16 mouse cellular contexts compared by ENCODE assay signal in genomic region chr17:84603202-84603627, GRCm38 (mm10). TPM values are rescaled to one million over a fixed set of nuclear protein-coding genes. Genes with fewer than 3 reads are reported as not detected.
DNase-seq lines count a peak whose midpoint lies in the region; ATAC-seq and TF ChIP-seq lines count a peak whose summit lies in the region.
"Had no signal": no experiment of that assay in that cellular context is flagged by ENCODE, and none has a peak within 500 bp of the region (broad histone marks: within the 10 kb centered on the region; RNA-seq: fewer than 3 reads in every experiment).

No protein-coding gene starts in this region.

- peak overlapping the region; percentile 56 for H3K27ac ChIP-seq in layer of hippocampus, adult 2 months
- no peak overlapping the region; the same call in 1 of the 2 replicates for H3K27ac ChIP-seq in heart, postnatal 0 days (ENCODE audit: low read depth)
- peak overlapping the region; percentile 44 for H3K27ac ChIP-seq in stomach, embryonic 14.5 days (ENCODE audit: low read length)
- H3K27ac ChIP-seq in hindbrain, embryonic 14.5 days, result no peak overlapping the region
- no peak overlapping the region for H3K27ac ChIP-seq in forebrain, embryonic 15.5 days (replicated peaks)
- H3K27ac ChIP-seq: embryonic facial prominence, embryonic 13.5 days; hindbrain, embryonic 15.5 days; liver, embryonic 13.5 days; midbrain, embryonic 15.5 days had no signal

- no peak for TF ChIP-seq EP300 in heart, postnatal 0 days (IDR thresholded peaks at IDR 0.05; ENCODE audit: low read depth)

- WGBS in heart, postnatal 0 days, result 25% methylated on average over 9 of the region's 9 CpGs
- WGBS in stomach, embryonic 14.5 days, result 29% methylated on average over 9 of the region's 9 CpGs
- WGBS in hindbrain, embryonic 14.5 days, result 71% methylated on average over 9 of the region's 9 CpGs
- WGBS in forebrain, embryonic 15.5 days, result 52% methylated on average over 9 of the region's 9 CpGs

- DNase-seq in layer of hippocampus, adult 2 months (ENCODE audit: low spot score in 2 of 2), result no peak
- no peak for DNase-seq in layer of hippocampus, adult 9-10 months (ENCODE audit: low spot score)
- DNase-seq in heart, postnatal 0 days (ENCODE audit: low spot score), result peak; percentile 64
- peak; percentile 59 for DNase-seq in kidney, postnatal 14 days
- no peak for DNase-seq in hindbrain, embryonic 14.5 days (ENCODE audit: low spot score)
- no peak for DNase-seq in right cerebral cortex, postnatal 36 days (ENCODE audit: low spot score in 2 of 2)
- DNase-seq: cerebellum, adult 11 months; liver, embryonic 13.5 days; thymus, postnatal 14 days had no signal

- no peak overlapping the region for H3K9ac ChIP-seq in heart, postnatal 0 days (replicated peaks; ENCODE audit: low read depth, low read length)
- no peak overlapping the region for H3K9ac ChIP-seq in stomach, embryonic 14.5 days (replicated peaks; ENCODE audit: low read depth, low read length)
- H3K9ac ChIP-seq in hindbrain, embryonic 14.5 days, result no peak overlapping the region
- no peak overlapping the region for H3K9ac ChIP-seq in forebrain, embryonic 15.5 days (replicated peaks)
- H3K9ac ChIP-seq: embryonic facial prominence, embryonic 13.5 days; hindbrain, embryonic 15.5 days; liver, embryonic 13.5 days; midbrain, embryonic 15.5 days had no signal

- H3K36me3 ChIP-seq in heart, postnatal 0 days (replicated peaks; ENCODE audit: control insufficient read depth, insufficient read depth, low read length), result no peaks in the 10 kb centered on the region
- H3K36me3 ChIP-seq in stomach, embryonic 14.5 days (ENCODE audit: control insufficient read depth, insufficient read depth, low read length), result peaks cover 8% of the 10 kb centered on the region
- no peaks in the 10 kb centered on the region for H3K36me3 ChIP-seq in hindbrain, embryonic 14.5 days (replicated peaks; ENCODE audit: control insufficient read depth, insufficient read depth)
- H3K36me3 ChIP-seq in forebrain, embryonic 15.5 days, result no peaks in the 10 kb centered on the region
- H3K36me3 ChIP-seq: G1E; hindbrain, embryonic 15.5 days; liver, embryonic 13.5 days; midbrain, embryonic 15.5 days had no signal

- ATAC-seq in heart, postnatal 0 days (ENCODE audit: insufficient read depth, low read depth), result peak; percentile 69
- no peak for ATAC-seq in stomach, embryonic 14.5 days (ENCODE audit: insufficient number of reproducible peaks, insufficient read depth, low FRiP score, low read depth)
- ATAC-seq in hindbrain, embryonic 14.5 days (ENCODE audit: low FRiP score), result no peak
- ATAC-seq in forebrain, embryonic 15.5 days (replicated peaks), result no peak
- ATAC-seq: midbrain, embryonic 15.5 days had no signal

- peaks cover 3% of the 10 kb centered on the region; the same call in 1 of the 2 replicates for H3K4me1 ChIP-seq in heart, postnatal 0 days (ENCODE audit: control insufficient read depth, insufficient read depth)
- 0 out of 2 replicates have a peak, but pooled peaks cover 3% of the 10 kb centered on the region for H3K4me1 ChIP-seq in stomach, embryonic 14.5 days (ENCODE audit: control insufficient read depth, insufficient read depth, low read length)
- no peaks in the 10 kb centered on the region for H3K4me1 ChIP-seq in hindbrain, embryonic 14.5 days (replicated peaks; ENCODE audit: control insufficient read depth, insufficient read depth, low read length)
- no peaks in the 10 kb centered on the region for H3K4me1 ChIP-seq in forebrain, embryonic 15.5 days
- H3K4me1 ChIP-seq: hindbrain, embryonic 15.5 days; liver, embryonic 13.5 days; midbrain, embryonic 15.5 days had no signal

- no peaks in the 10 kb centered on the region for H3K9me3 ChIP-seq in heart, postnatal 0 days (replicated peaks; ENCODE audit: control insufficient read depth, low read length)
- H3K9me3 ChIP-seq in stomach, embryonic 14.5 days (ENCODE audit: control insufficient read depth, low read depth, low read length), result no peaks in the 10 kb centered on the region
- H3K9me3 ChIP-seq in hindbrain, embryonic 14.5 days (ENCODE audit: control insufficient read depth, low read length), result no peaks in the 10 kb centered on the region
- no peaks in the 10 kb centered on the region for H3K9me3 ChIP-seq in forebrain, embryonic 15.5 days
- H3K9me3 ChIP-seq: embryonic facial prominence, embryonic 13.5 days; G1E; hindbrain, embryonic 15.5 days; liver, embryonic 13.5 days; midbrain, embryonic 15.5 days had no signal

- no peak overlapping the region for H3K4me2 ChIP-seq in heart, postnatal 0 days (ENCODE audit: low read depth, low read length)
- no peak overlapping the region for H3K4me2 ChIP-seq in stomach, embryonic 14.5 days (replicated peaks; ENCODE audit: low read depth, low read length)
- no peak overlapping the region for H3K4me2 ChIP-seq in hindbrain, embryonic 14.5 days (replicated peaks)
- H3K4me2 ChIP-seq in forebrain, embryonic 15.5 days (replicated peaks), result no peak overlapping the region
- H3K4me2 ChIP-seq: embryonic facial prominence, embryonic 13.5 days; hindbrain, embryonic 15.5 days; liver, embryonic 13.5 days; midbrain, embryonic 15.5 days had no signal

- 0 out of 2 replicates have a peak, but pooled peaks have one; percentile 4 for TF ChIP-seq CTCF in layer of hippocampus, adult 2 months (conservative IDR thresholded peaks at IDR 0.05)
- no peak for TF ChIP-seq CTCF in heart, postnatal 0 days (IDR thresholded peaks at IDR 0.05; ENCODE audit: low read depth)

- no peak overlapping the region for H3K4me3 ChIP-seq in layer of hippocampus, adult 2 months
- H3K4me3 ChIP-seq in heart, postnatal 0 days (ENCODE audit: low read depth, low read length), result no peak overlapping the region
- no peak overlapping the region for H3K4me3 ChIP-seq in stomach, embryonic 14.5 days (ENCODE audit: low read depth, low read length)
- H3K4me3 ChIP-seq in hindbrain, embryonic 14.5 days (replicated peaks; ENCODE audit: low read length), result no peak overlapping the region
- no peak overlapping the region for H3K4me3 ChIP-seq in forebrain, embryonic 15.5 days
- H3K4me3 ChIP-seq: embryonic facial prominence, embryonic 13.5 days; hindbrain, embryonic 15.5 days; left cerebral cortex, adult 2 months; liver, embryonic 13.5 days; midbrain, embryonic 15.5 days had no signal

- no peaks in the 10 kb centered on the region for H3K27me3 ChIP-seq in heart, postnatal 0 days (ENCODE audit: control insufficient read depth, insufficient read depth, low read length)
- H3K27me3 ChIP-seq in stomach, embryonic 14.5 days (ENCODE audit: control insufficient read depth, insufficient read depth, low read length), result no peaks in the 10 kb centered on the region
- no peaks in the 10 kb centered on the region for H3K27me3 ChIP-seq in hindbrain, embryonic 14.5 days (ENCODE audit: control insufficient read depth, insufficient read depth, low read length)
- no peaks in the 10 kb centered on the region for H3K27me3 ChIP-seq in forebrain, embryonic 15.5 days
- H3K27me3 ChIP-seq: embryonic facial prominence, embryonic 13.5 days; hindbrain, embryonic 15.5 days; liver, embryonic 13.5 days; midbrain, embryonic 15.5 days had no signal

RNA-seq across cellular contexts. Expression of gene Dync2li1, which starts 23.1 kb away (rescaled TPM):
- total RNA-seq in layer of hippocampus, adult 2 months (2021), result 10 to 100 TPM; 20.5 to 22.5 TPM
- 3.9 TPM in 1 of 2 replicates, not detected in the other for total RNA-seq in heart, postnatal 0 days (2014; rRNA removed; ENCODE audit: low replicate concordance)
- 6.4 and 6.6 TPM in 2 replicates for polyA plus RNA-seq in heart, postnatal 0 days (2015; fragmentation: Nextera tagmentation; extraction: Ambion mirVana)
- polyA plus RNA-seq in stomach, embryonic 14.5 days (2014; fragmentation: Nextera tagmentation; extraction: Ambion mirVana), result 37.1 and 39.9 TPM in 2 replicates
- polyA plus RNA-seq in hindbrain, embryonic 14.5 days (2014; fragmentation: Nextera tagmentation; extraction: Ambion mirVana), result 33.4 and 34.8 TPM in 2 replicates
- polyA plus RNA-seq in forebrain, embryonic 15.5 days (2015; fragmentation: Nextera tagmentation; extraction: Ambion mirVana), result 33.4 and 36.1 TPM in 2 replicates
- total RNA-seq: G1E had no signal
- polyA plus RNA-seq: G1E had no signal

Comparison
In these comparisons a context has a peak if more than half of its experiments do, and no peak if none do; other contexts are left out.
1. DNase-seq: peak in heart, postnatal 0 days (single experiment) and kidney, postnatal 14 days (single experiment); none in layer of hippocampus, adult 2 months (0 of 2), layer of hippocampus, adult 9-10 months (single experiment), hindbrain, embryonic 14.5 days (single experiment) and right cerebral cortex, postnatal 36 days (0 of 2).
2. H3K27ac ChIP-seq: peak in layer of hippocampus, adult 2 months (single experiment) and stomach, embryonic 14.5 days (single experiment); none in heart, postnatal 0 days (single experiment), hindbrain, embryonic 14.5 days (single experiment) and forebrain, embryonic 15.5 days (single experiment).